Mouse (Mus musculus): ENCODE measurements around the gene Orm3. TPM values are rescaled to one million over a fixed set of nuclear protein-coding genes. Genes with fewer than 3 reads are reported as not detected.

The Orm3 gene
- total RNA-seq, 2 experiments from 2014 or later: 1.3 to 1.5 TPM

DNA sequence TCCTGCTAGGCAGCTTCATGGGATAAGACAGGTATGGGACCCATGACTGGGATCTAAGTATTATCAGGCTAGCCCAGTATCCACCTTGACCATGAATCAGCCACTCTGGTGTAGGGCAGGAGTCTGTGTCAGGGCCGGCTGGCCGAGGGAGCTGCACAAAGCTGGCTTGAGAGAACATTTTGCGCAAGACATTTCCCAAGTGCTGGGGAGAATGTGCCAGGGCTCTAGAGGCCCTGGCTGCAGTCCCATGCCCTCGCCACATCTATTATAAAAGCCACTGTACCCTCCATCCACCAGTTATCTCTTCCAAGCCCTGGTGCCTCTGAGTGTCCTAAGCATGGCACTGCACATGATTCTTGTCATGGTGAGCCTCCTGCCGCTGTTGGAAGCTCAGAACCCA is 6.2 kb downstream of the Orm3 start, which contains the start of gene Orm2:
Gene Orm2 (plus strand): TSS at position 300 of the 400 bp plus-strand sequence.
- DNase-seq (ENCODE audit: low spot score): no peak
- intact Hi-C loops (cut with DNase I): no loop called here

DNA sequence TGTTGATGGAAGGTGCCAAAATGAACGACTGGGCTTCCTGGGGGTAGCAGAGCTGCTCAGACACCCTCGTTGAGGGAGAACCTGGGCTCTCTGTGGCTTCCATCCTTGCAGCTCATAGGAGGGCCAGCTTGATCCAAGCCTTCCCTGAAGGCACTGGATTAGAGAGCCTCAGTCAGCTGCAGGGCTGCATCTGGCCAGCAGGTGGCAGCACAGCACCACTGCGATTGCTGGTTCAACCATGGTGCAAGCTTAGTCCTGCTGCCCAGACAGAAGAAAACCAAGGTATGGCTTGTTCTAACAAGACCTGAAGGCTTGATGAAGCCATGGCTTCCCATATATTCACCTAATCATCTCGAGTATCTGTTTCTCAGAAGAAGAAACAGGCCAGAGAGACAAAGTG is 12.6 kb downstream of the Orm3 start:
- intact Hi-C loops (cut with DNase I): loop anchor here (2.0 to 5.0 kb wide), 3 partner anchors 40 to 579 kb away; no protein-coding TSS in a partner anchor
- DNase-seq (ENCODE audit: low spot score): peak; percentile 49

DNA sequence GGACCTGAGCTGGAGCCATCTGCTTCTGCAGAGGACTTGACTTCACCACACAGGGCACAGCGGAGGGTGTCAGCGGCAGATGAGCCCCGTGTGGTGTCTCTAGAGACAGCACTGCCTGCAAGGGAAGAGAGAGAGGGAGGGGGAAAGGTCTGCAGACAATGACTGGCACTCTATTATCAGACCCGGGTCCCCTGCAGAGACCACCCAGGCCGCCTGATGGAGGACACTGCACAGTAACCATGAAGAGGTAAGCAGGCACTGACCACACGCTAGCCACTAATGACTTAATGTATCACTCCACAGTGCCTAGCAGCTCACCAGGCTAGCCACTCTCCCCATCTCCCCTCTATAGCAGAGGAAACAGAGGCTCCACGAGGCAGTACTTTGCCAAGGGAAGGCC is 14.9 kb downstream of the Orm3 start:
- intact Hi-C loops (cut with DNase I): loop anchor here (5.0 kb wide), 1 partner anchor 126 kb away; the partner anchor contains the start of gene Whrn
- DNase-seq (ENCODE audit: low spot score): no peak

DNA sequence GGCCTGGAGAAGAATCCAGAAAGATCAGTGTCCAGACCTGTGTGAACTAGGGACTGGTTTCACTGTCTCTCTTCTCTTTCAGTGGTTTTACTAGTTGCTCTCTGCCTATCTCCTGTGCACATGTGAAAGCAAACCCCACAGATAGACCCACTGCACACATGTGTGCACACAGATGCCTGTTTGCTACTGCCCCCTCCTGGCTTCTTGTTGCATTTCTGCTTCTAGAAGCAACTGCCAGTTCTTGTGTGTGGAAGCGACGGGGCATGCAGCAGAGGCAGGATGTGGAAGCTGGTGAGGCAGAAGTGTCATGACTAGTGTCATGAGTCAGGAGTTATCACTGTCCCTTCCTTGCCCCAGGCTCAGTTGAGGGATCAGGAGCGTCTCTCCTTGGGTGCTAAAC is 15.9 kb downstream of the Orm3 start:
- DNase-seq (ENCODE audit: low spot score): no peak
- intact Hi-C loops (cut with DNase I): loop anchor here (5.0 kb wide), 1 partner anchor 125 kb away; the partner anchor contains the start of gene Whrn

DNA sequence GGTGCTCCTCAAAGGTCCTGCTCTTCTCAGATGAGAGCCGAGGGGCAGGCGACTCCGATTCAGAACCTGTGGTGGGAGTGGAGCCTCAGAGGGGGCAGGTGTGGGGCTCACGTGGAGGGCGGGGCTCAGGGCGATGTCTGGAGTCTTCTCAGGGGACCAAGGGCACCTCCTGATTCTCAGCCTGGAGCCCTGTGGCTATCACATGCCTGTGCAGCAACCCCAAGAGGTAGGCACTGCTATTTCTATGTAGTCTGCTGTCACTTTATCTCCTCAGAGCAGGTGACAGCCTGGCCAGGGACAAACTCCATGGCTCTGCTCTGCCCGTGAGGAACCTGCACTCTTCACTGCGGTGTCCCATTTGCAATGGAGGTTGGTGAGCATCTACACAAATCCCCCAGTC is 17.4 kb downstream of the Orm3 start:
- intact Hi-C loops (cut with DNase I): loop anchor here (5.0 kb wide), 1 partner anchor 124 kb away; the partner anchor contains the start of gene Whrn
- no peak for DNase-seq (ENCODE audit: low spot score)

DNA sequence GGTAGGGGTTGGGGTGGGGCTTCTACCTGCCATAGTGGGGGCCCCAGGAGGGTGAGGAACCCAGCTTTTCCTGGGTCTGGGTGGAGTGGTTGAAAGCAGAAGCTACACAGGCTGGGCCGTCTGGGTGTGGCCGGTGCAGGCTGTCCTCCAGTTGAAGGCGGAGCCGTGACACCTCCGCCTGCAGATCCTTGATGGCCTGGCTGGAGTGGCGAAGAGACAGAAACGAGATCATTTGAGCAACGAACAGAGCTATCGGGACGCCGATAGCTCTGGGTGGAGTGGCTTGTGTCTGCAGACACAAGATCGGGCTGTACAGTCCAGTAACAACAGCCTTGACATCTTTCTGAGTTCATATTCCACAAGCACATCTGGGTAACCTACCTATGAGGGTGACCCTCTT is 18.4 kb downstream of the Orm3 start:
- intact Hi-C loops (cut with DNase I): loop anchor here (5.0 kb wide), 1 partner anchor 123 kb away; the partner anchor contains the start of gene Whrn

DNA sequence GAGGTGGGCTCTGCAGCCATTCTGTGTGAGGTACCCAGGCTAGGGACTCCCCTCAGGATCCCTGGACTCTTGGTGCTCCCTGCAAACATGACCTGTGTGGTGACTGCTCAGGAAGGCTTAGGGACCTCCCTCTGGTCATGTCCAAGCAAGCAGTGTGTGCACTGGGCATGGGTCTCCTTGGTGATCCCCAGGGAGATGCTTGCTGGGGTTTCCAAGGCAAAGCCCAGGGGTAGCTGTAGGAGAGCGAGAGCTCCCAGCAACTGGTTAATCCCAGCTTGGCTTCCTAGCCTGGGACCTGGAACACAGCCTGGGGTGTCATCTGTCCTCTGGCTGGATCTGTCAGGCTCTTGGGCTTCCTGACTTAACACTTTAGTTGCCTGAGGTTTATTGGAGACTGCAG is 19.4 kb downstream of the Orm3 start:
- intact Hi-C loops (cut with DNase I): no loop called here
- no peak for DNase-seq (ENCODE audit: low spot score)

More for the DNA sequence above, 18.4 kb downstream of the Orm3 start:
- DNase-seq (ENCODE audit: low spot score): no peak

DNA sequence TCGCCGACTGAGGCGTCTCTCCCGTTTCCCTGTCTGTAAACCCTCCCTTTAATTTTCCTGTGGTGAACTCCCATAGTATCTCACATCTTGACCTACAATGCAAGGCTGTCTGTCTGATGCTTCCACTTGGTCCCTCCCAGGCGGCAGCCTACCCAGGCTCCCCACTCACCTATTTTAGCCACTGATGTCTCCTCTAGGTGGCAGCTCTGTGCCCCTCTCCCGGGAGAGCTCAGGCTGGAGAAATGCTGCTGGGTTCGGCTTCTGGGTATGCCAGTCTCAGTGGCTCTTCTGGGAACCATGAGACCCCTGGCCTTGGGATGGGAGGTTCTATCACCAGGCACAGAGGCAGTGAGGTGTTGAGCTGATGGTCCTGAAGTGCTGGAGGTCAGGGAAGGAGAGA is 21.5 kb downstream of the Orm3 start:
- intact Hi-C loops (cut with DNase I): no loop called here
- DNase-seq (ENCODE audit: low spot score): no peak

DNA sequence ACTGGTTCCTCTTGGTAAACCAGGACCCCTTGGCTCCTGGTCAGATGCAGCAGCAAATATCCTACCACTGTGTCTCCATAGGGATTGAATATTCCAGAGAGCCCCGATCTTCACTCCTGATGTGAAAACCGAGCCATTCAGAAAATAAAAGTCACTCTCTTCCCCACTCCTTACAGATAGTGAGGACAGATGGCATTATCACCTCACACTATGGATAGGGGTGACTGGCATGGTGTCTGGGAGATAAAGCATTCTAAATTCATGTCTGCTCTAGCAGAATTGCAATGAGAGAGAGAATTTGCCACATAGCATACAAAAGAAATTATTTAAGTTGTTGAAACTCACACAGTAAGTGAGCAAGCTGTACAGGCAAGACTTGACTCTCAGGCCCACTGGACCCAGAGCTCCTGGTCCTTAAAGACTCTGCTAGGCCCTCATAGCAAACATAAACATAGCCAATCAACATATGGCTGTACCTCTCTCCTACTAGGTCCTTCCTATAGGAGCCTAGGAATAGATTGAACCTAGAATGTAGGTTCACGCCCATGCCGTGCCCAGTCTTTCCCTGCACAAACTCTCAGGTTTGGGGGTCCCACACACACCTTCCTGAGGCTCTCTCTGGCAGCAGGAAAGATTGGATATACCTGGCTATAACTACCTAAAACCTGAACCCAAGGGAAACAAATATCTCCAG is 26.9 kb downstream of the Orm3 start:
- intact Hi-C loops (cut with DNase I): no loop called here

DNA sequence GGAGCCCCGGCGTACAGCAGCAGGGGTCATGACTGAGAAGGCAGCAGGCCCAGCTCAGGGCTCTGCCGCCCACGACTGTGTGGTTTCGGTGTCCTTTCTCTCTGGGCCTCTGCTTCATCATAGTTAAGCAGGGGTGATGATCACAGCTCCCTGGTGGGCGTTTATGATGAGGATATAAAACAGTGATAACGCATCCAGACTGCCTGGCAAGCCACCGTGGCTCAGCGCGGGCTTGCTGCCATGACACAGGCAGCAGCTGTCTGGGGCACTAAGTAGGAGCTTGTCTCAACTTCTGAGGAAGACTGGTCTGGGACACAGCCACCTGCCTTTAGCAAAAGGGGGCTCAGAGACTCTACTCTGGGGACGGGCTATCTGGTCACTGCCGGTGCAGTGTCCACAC is 27.5 kb downstream of the Orm3 start:
- DNase-seq (ENCODE audit: low spot score): no peak

More for the DNA sequence above, 26.9 kb downstream of the Orm3 start:
- DNase-seq (ENCODE audit: low spot score): no peak

DNA sequence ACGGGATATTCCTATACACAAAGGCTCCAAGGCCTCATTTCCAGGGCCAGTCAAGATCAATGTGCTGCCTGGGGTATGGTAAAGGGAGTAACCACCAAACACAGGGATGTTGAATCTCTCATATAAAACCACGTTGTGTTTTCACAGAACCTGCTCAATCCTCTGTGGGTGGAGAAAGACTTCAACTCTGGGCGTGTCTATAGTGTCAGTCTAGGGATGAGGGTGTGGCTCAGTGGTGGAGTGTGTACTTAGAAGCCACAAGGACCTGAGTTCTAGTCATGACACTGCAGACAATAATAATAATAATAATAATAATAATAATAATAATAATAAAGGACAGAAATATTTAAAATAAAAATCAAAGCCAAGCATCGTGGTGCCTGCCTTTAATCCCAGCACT is 28.3 kb downstream of the Orm3 start:
- DNase-seq (ENCODE audit: low spot score): no peak
- intact Hi-C loops (cut with DNase I): no loop called here

More for the DNA sequence above, 27.5 kb downstream of the Orm3 start:
- intact Hi-C loops (cut with DNase I): no loop called here

DNA sequence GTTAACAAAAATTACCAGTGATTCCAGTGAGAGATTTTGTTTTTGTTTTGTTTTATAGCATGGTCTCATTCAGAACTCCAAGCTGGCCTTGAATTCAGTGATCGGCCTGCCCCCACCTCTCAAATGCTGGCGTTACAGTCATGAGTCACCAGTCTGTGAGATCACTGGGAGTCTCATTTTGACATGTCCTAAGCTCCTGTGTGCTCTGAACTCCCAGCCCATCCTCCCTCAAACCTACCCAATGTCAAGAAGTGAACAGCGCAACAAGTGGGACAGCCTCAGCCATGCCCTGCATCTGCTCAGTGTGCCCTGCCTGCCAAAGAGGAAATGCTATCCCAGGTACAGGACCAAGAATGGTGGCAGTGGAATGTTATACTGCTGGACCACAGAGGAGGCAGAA is 29.3 kb downstream of the Orm3 start:
- intact Hi-C loops (cut with DNase I): no loop called here
- DNase-seq (ENCODE audit: low spot score): no peak

DNA sequence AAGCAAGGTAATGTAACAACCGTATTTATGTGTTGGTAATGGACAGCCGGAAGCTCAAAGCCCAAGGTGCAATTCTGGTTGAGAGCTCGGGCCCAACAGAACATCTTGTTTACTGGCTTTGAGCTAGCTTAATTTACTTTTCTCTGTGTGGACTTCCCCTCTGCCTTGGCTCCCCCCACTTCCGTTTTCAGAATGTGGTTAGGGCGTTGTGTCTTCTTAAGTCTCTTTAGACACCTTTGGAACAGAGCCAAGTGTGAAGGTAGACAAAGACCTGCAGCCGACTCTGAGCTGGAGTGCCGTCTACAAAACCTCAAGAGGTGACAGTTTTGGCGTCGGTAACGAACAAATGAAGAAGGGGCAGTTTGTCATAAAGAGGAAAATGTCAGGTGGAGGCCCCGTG is 29.8 kb downstream of the Orm3 start:
- intact Hi-C loops (cut with DNase I): no loop called here
- DNase-seq (ENCODE audit: low spot score): no peak

DNA sequence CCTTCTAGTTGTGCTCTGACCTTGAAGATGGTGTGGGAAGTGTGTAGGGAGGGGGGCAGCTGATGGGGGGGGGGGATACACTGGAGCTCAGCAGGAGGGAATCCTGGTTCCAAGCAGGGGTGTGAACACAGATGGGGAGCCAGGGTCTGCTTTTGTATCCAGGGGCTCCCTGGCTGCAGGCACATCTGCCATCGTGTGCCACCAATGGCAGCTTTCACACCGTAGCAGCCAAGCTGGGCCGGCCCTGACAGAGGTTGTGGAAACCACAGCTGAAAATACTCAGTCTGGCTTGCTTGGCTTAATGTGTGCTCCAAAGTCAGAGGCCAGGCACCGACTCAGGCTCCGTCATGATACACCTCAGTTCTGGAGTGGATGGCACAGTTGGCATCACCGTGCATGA is 32.1 kb downstream of the Orm3 start:
- DNase-seq (ENCODE audit: low spot score): no peak
- intact Hi-C loops (cut with DNase I): no loop called here

DNA sequence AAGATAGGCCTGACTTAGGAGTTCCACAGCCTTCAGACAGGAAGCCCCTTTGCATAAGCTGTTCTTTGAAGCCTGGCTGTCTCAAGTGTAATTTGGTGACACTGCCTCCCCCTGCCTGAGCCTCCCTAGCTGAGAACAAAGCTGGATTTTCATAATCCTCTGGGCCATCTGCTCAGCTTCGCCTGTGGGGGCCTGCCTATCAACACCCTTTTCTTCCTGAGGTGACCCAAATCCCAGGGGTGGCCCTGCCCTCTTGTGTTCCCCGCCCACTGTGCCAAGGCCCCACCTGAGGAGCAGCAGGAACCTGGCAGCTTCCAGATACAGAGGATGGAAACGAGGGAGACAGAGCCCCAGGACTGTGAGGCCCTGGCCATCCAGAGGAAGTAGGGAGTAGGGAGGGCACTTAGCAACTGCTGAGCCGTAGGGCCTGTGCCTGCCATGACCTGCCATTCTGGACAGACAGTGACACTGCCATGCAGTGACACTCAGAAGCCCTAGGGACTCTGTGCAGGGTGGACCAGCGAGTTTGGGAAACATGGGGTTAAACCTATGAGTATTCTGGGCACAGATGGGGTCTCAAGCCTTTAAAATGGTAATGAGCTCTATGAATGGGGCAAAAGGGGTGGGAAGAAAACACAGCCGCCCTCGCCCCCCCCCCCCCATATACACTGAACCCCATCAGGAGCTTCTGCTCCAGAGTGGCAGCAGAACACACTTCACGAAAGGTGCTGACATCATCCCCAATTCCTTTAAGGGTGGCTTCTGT is 33.3 kb downstream of the Orm3 start:
- intact Hi-C loops (cut with DNase I): no loop called here
- no peak for DNase-seq (ENCODE audit: low spot score)

DNA sequence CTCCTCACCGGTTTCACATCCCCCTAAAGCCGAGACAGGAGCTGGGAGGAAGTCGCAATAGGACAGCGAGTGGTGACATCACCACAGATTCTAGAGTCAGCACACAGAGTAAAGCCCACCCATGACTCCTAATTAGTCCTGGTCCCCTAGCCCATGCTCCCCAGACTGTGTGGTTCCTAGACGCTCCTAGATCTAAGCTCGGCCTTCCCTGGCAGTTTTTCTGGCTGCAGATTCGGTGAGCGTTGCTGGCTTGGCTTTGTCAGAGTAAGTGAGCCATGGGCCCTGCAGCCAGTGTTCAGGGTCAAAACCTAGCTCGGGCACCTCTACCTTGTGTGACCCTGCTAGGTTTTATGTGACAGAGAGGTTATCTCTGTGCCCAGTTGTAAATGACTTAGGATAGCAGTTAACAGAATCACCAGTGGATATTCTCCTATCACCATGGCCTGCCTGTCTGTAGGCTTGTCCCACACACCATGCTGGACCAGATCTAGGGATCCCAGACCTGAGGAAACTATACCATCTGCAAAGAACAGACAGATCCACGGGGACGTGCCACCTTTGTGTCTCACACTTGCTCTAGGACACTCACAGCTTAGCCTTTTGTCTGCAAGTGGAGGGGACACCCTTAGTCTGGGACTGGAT is 34.0 kb downstream of the Orm3 start:
- intact Hi-C loops (cut with DNase I): no loop called here
- no peak for DNase-seq (ENCODE audit: low spot score)

DNA sequence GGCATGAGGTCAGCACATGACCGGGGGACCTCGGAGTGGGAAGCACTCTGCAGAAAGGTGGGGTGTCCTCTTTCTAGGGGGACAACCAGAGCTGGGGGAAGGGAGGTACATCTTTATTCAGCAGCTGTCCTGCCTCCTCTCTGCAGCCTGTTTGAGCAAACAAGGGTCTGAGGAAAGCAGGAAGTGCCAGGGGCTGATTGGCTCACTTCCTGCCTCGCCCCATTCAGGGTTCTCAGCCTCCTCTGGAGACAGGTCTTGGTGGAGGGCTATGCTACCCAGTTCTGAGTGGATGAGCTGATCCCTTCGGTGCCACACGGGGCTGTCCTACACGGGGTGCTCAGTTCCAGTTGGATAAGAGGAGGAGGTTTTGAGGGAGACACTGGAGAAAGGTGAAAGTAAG is 35.4 kb downstream of the Orm3 start:
- DNase-seq (ENCODE audit: low spot score): no peak
- intact Hi-C loops (cut with DNase I): no loop called here

DNA sequence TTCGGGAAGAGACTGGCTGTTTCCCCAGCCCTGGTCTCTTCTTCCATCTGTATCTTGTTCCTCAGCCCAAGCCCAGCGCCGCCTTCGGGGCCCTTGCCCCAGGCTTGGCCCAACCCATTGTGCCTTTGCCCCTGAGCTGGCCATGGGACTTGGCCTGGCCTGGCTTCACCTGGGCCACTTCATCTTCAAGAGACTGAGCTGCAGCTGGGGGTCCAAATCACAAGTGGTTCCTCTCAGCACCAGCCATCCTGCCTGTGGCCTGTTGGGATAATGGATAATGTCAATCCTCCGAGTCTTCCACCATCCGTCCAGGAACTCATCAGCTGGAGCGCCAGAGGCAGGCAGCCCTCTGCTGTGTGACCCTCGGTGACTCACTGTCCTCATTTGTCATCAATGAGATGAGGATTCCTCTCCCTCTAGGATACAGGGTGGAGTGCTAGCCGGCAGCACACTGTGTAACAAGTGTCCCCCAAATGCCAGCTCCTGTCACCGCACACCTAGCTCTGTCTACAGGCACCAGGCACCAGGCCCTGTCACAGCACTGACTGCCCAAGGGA is 42.1 kb downstream of the Orm3 start:
- DNase-seq (ENCODE audit: low spot score): no peak
- intact Hi-C loops (cut with DNase I): no loop called here

DNA sequence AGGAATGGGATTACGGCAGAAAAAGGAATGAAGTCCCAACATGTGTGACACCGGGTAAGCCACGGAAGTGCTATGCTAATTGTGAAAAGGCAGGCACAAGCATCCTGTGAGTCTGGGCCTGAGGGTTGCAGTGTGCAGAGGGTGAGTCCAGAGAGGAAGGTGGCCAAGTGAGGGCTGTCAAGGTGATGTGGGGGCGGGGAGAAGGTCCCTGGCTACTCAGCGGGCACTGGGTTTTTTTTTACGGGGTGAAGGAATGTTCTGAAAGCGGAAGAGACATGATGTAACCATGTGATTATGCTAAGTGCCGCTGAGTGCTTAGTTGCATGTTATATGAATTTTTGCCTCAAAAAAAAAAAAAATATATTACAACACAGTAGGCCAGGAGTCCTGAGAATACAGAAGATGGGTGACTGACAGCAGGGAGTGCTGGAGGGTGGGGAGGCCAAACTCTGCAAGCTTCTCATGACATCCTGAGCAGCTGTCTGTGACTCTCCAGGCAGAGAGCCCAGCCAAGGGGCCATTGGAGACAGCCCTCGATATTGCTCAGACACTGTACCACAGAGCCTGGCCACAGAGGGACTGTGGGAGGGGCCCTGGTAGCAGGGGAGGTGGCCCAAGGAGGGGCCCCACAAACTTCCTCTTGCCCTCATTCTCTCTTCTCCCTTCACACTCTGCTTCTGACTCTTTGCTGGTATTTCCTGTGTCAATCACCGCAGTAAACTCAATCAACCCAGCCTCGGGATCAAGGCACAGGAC is 43.1 kb downstream of the Orm3 start:
- no peak for DNase-seq (ENCODE audit: low spot score)
- intact Hi-C loops (cut with DNase I): no loop called here

Data from heart, postnatal 25 days (tissue).